Mouse (Mus musculus) liver, adult 2 months (tissue): ENCODE results near the gene Hoxc9.

ENCODE experiments used
- CTCF ChIP-seq: fragments of 200-500 bp; IDR thresholded peaks from 2 replicates; pipeline ENCODE4 v1.5.1; 2011; ENCODE audit warnings: low read depth, low read length, control low read depth
- POLR2A ChIP-seq: fragments of 200-500 bp; IDR thresholded peaks from 2 replicates; pipeline ENCODE4 v1.6.1; 2011; ENCODE audit warnings: low read length, control low read depth; ENCODE audit not compliant: insufficient read depth; ENCODE audit errors: extremely low read depth

DNA sequence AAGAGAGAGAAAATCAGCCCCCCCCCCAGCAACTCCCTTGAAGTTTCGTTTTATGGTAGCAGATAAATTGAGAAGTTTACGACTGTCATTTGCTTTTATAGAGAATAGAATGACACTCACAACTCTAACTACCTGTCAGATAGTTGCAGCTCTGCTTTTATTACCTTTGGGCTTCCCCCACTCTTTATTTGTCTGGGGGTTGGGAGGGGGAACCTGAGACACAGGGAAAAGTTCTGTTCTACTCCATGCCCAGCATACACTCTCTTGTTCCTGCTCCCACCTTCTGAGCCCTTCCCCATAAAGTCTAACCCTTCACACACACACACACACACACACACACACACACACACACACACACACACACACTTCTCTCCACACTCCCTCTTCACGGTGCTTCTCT, 16.6 kb downstream of the Hoxc9 start:
- TF ChIP-seq CTCF: no peak
- TF ChIP-seq POLR2A: no peak
